Comparison of ENCODE assay signal across 28 mouse cellular contexts in genomic region chr6:5911295-5911694, GRCm38 (mm10).
DNase-seq lines count a peak whose midpoint lies in the region; ATAC-seq and TF ChIP-seq lines count a peak whose summit lies in the region.
"Had no signal": no experiment of that assay in that cellular context is flagged by ENCODE, and none has a peak within 500 bp of the region (broad histone marks: within the 10 kb centered on the region; RNA-seq: fewer than 3 reads in every experiment).

No protein-coding gene starts in this region.

- H3K4me3 ChIP-seq in CH12.LX (replicated peaks in 1 of 3; ENCODE audit: low read depth in 2 of 3, low read length in 2 of 3, poor library complexity in 1 of 3), result no peak overlapping the region
- no peak overlapping the region for H3K4me3 ChIP-seq in left cerebral cortex, adult 2 months
- no peak overlapping the region for H3K4me3 ChIP-seq in neural tube, embryonic 15.5 days (replicated peaks)
- H3K4me3 ChIP-seq: embryonic facial prominence, embryonic 15.5 days; hindbrain, embryonic 15.5 days; limb, embryonic 10.5 days; liver, embryonic 15.5 days; lung, embryonic 15.5 days; megakaryocyte, embryonic 14.5 days; stomach, embryonic 15.5 days had no signal

- TF ChIP-seq EP300 in CH12.LX (IDR thresholded peaks at IDR 0.05; ENCODE audit: low read length), result no peak

- no peaks in the 10 kb centered on the region for H3K79me2 ChIP-seq in CH12.LX (replicated peaks; ENCODE audit: control insufficient read depth, extremely low read depth, insufficient read depth, poor library complexity, severe bottlenecking)

- no peak overlapping the region for H3K9ac ChIP-seq in CH12.LX (ENCODE audit: insufficient read depth, low read depth)
- H3K9ac ChIP-seq in neural tube, embryonic 15.5 days (replicated peaks), result no peak overlapping the region
- H3K9ac ChIP-seq: embryonic facial prominence, embryonic 15.5 days; hindbrain, embryonic 15.5 days; liver, embryonic 15.5 days; lung, embryonic 15.5 days; stomach, embryonic 15.5 days had no signal

- TF ChIP-seq RAD21 in CH12.LX (IDR thresholded peaks at IDR 0.05; ENCODE audit: low read depth, low read length), result no peak

- DNase-seq in frontal cortex, adult 2 months (ENCODE audit: extremely low spot score in 1 of 2, low spot score in 1 of 2), result peak; percentile 54 to 74
- DNase-seq in frontal cortex, postnatal 25 days (ENCODE audit: low spot score in 2 of 2), result no peak
- no peak for DNase-seq in CH12.LX (ENCODE audit: extremely low read depth)
- peak; percentile 18 to 28 for DNase-seq in left cerebral cortex, adult 2 months (ENCODE audit: extremely low spot score in 1 of 2, low spot score in 2 of 2)
- DNase-seq in right cerebral cortex, postnatal 25 days, result peak; percentile 18
- DNase-seq in thymus, postnatal 36 days, result no peak
- DNase-seq: adrenal gland, postnatal 14 days; cerebellum, adult 8-10 months; gastrocnemius, postnatal 10 days; heart, adult 11 months; kidney, postnatal 10 days; liver; lung, postnatal 36 days; midbrain, embryonic 14.5 days; thymus, adult 18-20 months had no signal

- WGBS in neural tube, embryonic 15.5 days, result 86% methylated on average over 7 of the region's 7 CpGs

- no peaks in the 10 kb centered on the region for H3K27me3 ChIP-seq in CH12.LX (replicated peaks)
- no peaks in the 10 kb centered on the region for H3K27me3 ChIP-seq in neural tube, embryonic 15.5 days (replicated peaks)
- H3K27me3 ChIP-seq: embryonic facial prominence, embryonic 15.5 days; hindbrain, embryonic 15.5 days; liver, embryonic 15.5 days; lung, embryonic 15.5 days; megakaryocyte, embryonic 14.5 days; stomach, embryonic 15.5 days had no signal

- TF ChIP-seq CTCF in CH12.LX (conservative IDR thresholded peaks at IDR 0.05 in 1 of 2, IDR thresholded peaks at IDR 0.05 in 1 of 2; ENCODE audit: low read depth in 2 of 2, low read length in 2 of 2), result no peak
- TF ChIP-seq CTCF in left cerebral cortex, adult 2 months (IDR thresholded peaks at IDR 0.05), result no peak

- intact Hi-C loops in left cerebral cortex, adult 2 months (cut with DNase I), result no loop called here

- H3K4me2 ChIP-seq in CH12.LX (ENCODE audit: insufficient read depth, low read depth, poor library complexity, severe bottlenecking), result peak overlapping the region; percentile 45
- H3K4me2 ChIP-seq in neural tube, embryonic 15.5 days, result no peak overlapping the region
- H3K4me2 ChIP-seq: embryonic facial prominence, embryonic 15.5 days; heart, embryonic 11.5 days; hindbrain, embryonic 15.5 days; liver, embryonic 15.5 days; lung, embryonic 15.5 days; stomach, embryonic 15.5 days had no signal

- H3K9me3 ChIP-seq in CH12.LX (replicated peaks; ENCODE audit: low read length), result no peaks in the 10 kb centered on the region
- H3K9me3 ChIP-seq in neural tube, embryonic 15.5 days (replicated peaks), result no peaks in the 10 kb centered on the region
- H3K9me3 ChIP-seq: embryonic facial prominence, embryonic 15.5 days; G1E; hindbrain, embryonic 15.5 days; limb, embryonic 10.5 days; liver, embryonic 15.5 days; lung, embryonic 15.5 days; megakaryocyte, embryonic 14.5 days; stomach, embryonic 15.5 days had no signal

- no peak overlapping the region for H3K27ac ChIP-seq in CH12.LX (ENCODE audit: insufficient read depth, low read depth)
- no peak overlapping the region for H3K27ac ChIP-seq in left cerebral cortex, adult 2 months
- H3K27ac ChIP-seq in neural tube, embryonic 15.5 days (replicated peaks), result no peak overlapping the region
- H3K27ac ChIP-seq: embryonic facial prominence, embryonic 15.5 days; hindbrain, embryonic 15.5 days; limb, embryonic 10.5 days; liver, embryonic 15.5 days; lung, embryonic 15.5 days; stomach, embryonic 15.5 days had no signal

- dilution Hi-C loops in CH12.LX (cut with MboI; ENCODE audit: extremely low pct_ligation_motif_present, extremely low pct_unique_long_range_greater_than_20kb, low sequenced_read_pairs), result no loop called here

- TF ChIP-seq POLR2A in CH12.LX (IDR thresholded peaks at IDR 0.05; ENCODE audit: low read depth, low read length), result no peak

- H3K36me3 ChIP-seq in CH12.LX (replicated peaks in 1 of 2; ENCODE audit: control insufficient read depth in 1 of 2, insufficient read depth in 1 of 2, low read length in 1 of 2), result no peaks in the 10 kb centered on the region
- no peaks in the 10 kb centered on the region for H3K36me3 ChIP-seq in neural tube, embryonic 15.5 days
- H3K36me3 ChIP-seq: embryonic facial prominence, embryonic 15.5 days; G1E; hindbrain, embryonic 15.5 days; limb, embryonic 10.5 days; liver, embryonic 15.5 days; lung, embryonic 15.5 days; stomach, embryonic 15.5 days had no signal

- ATAC-seq in neural tube, embryonic 15.5 days (ENCODE audit: low FRiP score), result no peak
- no peak for ATAC-seq in CD4-positive, CD25-positive, alpha-beta regulatory T cell, adult 4 months
- ATAC-seq: activated CD4-positive, CD25-positive, alpha-beta regulatory T cell, adult 4 months; forebrain, embryonic 16.5 days had no signal

- peaks cover 0 to 22% of the 10 kb centered on the region in 2 experiments; a peak in 2 of 4 replicates for H3K4me1 ChIP-seq in CH12.LX (ENCODE audit: control insufficient read depth in 1 of 2, insufficient read depth in 2 of 2)
- no peaks in the 10 kb centered on the region for H3K4me1 ChIP-seq in neural tube, embryonic 15.5 days
- H3K4me1 ChIP-seq: embryonic facial prominence, embryonic 15.5 days; hindbrain, embryonic 15.5 days; liver, embryonic 15.5 days; lung, embryonic 15.5 days; megakaryocyte, embryonic 14.5 days; stomach, embryonic 15.5 days had no signal

- in situ Hi-C loops in CH12.LX (cut with MboI; ENCODE audit: low pct_ligation_motif_present, low pct_unique_long_range_greater_than_20kb, low sequenced_read_pairs), result no loop called here

TF ChIP-seq in CH12.LX, 34 proteins besides CTCF, POLR2A, EP300 and RAD21:
- TF ChIP-seq ELF1 (IDR thresholded peaks at IDR 0.05; ENCODE audit: low read depth, low read length), result no peak
- TF ChIP-seq SIN3A (IDR thresholded peaks at IDR 0.05; ENCODE audit: low read length), result no peak
- no peak for TF ChIP-seq CHD2 (IDR thresholded peaks at IDR 0.05; ENCODE audit: low read length)
- no peak for TF ChIP-seq ZC3H11A (IDR thresholded peaks at IDR 0.05; ENCODE audit: low read depth, low read length)
- TF ChIP-seq UBTF (IDR thresholded peaks at IDR 0.05; ENCODE audit: low read depth, low read length), result no peak
- no peak for TF ChIP-seq IRF4 (IDR thresholded peaks at IDR 0.05; ENCODE audit: low read depth, low read length)
- no peak for TF ChIP-seq ZNF384 (IDR thresholded peaks at IDR 0.05; ENCODE audit: low read depth, low read length)
- no peak for TF ChIP-seq TCF12 (IDR thresholded peaks at IDR 0.05; ENCODE audit: low read depth, low read length)

Comparison
In these comparisons a context has a peak if more than half of its experiments do, and no peak if none do; other contexts are left out.
1. DNase-seq: peak in frontal cortex, adult 2 months (2 of 2), left cerebral cortex, adult 2 months (2 of 2) and right cerebral cortex, postnatal 25 days (single experiment); none in frontal cortex, postnatal 25 days (0 of 2), CH12.LX (single experiment) and thymus, postnatal 36 days (0 of 2).